Mouse (Mus musculus) ovary, adult 18-20 months (tissue): ENCODE data around the gene Gm20388.

Experiments used
- DNase-seq: peaks from one replicate; pipeline ENCODE4 v3.0.0; 2022; ENCODE audit warnings: low spot score, mixed read lengths

Gm20388 gene

DNA sequence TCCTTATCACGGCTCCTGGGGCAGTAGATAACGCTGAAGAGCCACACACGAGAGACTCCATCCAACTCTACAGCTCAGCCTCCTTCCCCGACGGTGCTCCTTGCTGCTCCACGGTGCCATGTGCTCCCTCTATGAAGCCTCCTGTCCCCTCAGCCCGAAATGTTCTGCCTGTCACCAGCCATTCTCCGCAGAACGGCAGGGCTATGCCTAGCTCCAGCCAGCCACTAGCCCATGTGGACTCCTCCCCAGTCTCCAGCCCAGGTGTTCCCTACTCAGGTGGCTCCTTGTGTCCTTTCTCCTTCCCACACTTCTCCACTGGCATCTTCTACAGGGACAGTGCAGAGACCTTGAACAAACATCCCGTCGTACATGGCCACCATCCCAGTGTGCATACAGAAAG lies 1634.3 kb downstream of the Gm20388 start:
- no peak for DNase-seq

GRCm38 (mm10) chr8:121547132-121547531 lies 1636.5 kb downstream of the Gm20388 start:
- DNase-seq, result no peak

DNA sequence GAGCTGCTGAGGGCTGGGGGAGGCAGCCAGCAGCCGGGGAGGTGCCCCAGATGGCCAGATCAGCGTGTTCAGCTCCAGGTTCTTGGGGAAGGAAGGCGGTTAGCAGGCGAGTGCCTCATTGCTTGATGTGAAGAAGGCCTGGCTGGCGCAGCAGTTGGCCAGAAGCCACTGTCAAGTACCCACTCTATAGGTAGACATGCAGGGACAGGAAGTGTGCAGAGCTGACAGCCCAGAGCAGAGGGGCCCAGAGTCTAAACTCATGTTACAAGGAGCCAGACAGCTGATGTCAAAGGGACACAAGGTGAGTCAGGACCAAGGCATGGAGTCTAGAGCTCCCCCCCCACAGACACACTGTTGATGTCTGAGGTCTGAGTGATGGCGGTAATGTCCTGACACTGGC lies 1639.4 kb downstream of the Gm20388 start:
- DNase-seq, result no peak

DNA sequence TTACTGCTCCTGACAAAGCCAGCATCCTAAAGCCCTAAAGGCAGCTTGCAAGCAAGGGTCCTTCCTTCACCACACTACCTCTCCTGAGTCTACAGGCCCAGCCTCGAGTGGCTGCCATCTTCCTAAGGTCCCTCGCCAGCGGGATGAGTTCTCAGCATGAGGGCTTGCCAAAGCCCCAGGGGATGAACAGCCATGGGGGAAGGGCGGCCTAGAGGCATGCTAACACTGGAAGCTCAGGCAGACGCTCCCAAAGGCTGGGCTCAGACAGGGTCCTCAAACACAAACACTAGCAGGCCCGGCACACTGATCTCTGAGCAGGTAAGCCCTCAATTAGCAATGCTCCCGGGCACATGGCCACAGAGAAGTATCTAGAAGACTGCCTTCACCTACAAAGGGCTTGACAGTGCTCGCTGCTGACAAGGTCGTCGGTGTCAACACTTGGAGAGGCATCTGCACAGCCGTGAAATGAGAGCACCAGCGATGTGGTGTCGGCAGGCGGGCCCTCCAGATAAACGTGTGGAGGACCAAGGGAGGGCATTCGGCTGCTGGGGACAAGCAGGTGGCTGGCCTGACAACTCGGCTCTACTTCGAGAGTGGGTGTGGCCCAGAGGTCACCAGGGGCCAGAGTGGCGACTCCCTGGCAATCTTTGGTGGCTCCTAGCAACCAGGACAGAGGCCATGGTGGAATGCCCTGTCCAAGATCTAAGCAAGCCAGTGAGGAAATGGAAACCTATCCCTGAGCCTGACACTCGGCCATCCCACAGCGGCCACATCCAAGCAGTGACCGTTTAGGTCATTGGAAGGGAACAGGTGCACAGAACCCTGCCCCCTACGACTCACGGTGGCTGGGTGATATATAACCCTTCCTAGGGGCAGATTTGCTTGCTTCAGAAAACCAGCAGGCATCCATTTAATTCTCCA lies 1640.7 kb downstream of the Gm20388 start:
- no peak for DNase-seq

- DNase-seq, result no peak
These were observed 1641.9 kb downstream of the Gm20388 start for GRCm38 (mm10) chr8:121552506-121552905.

DNA sequence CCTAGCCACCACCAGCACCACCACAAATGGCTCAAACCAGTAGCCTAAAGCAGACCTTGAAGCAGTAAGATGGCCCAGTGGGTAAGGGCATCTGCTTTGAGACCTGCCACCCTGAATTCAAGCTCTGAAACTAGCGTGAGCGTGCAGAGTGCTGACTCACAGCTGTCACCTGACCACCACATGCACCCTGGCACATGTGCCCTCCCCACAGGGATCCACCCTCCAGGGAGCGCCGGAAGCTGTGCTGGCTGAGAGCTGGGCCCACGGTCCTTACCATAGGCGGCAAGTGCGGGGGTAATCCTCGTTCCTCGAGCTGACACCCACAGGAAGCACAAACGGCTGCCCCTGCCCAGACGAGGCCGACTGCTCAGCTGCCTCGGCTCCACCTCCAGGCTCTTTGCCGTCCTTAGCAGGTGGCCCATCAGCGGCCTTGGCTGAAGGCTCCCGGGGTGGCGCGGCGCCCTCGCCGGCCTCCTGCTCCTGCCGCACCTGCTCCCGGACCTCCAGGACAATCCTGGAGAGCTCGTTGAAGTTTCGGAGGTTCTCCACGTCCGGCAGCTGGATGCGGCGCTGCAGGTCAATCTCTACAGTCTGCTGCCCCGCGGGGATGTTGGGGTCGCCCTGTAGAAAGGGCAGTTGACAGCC lies 1643.3 kb downstream of the Gm20388 start:
- DNase-seq, result no peak

- DNase-seq, result no peak
These were observed 1647.1 kb downstream of the Gm20388 start for GRCm38 (mm10) chr8:121557746-121558145.

GRCm38 (mm10) chr8:121558538-121558937 lies 1647.9 kb downstream of the Gm20388 start:
- DNase-seq, result no peak

DNA sequence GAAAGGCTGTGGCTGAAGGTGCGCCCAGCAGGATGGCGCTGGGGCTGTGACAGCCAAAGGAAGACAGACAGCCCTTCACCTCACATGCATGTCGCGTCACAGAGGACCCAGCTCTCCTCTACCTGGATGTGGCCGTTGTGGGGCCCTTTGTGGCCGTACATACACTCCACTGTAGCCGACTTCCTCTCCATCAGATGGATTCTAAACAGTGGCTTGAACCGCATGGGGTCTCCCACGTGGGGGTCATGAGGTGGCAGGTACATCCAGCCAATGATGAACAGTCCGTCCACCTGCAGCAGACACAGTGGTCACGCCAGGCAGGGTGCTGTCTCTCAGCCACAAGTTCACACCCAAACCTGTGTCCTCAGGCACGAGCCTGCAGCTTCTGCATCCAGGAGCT lies 1649.2 kb downstream of the Gm20388 start:
- no peak for DNase-seq

DNA sequence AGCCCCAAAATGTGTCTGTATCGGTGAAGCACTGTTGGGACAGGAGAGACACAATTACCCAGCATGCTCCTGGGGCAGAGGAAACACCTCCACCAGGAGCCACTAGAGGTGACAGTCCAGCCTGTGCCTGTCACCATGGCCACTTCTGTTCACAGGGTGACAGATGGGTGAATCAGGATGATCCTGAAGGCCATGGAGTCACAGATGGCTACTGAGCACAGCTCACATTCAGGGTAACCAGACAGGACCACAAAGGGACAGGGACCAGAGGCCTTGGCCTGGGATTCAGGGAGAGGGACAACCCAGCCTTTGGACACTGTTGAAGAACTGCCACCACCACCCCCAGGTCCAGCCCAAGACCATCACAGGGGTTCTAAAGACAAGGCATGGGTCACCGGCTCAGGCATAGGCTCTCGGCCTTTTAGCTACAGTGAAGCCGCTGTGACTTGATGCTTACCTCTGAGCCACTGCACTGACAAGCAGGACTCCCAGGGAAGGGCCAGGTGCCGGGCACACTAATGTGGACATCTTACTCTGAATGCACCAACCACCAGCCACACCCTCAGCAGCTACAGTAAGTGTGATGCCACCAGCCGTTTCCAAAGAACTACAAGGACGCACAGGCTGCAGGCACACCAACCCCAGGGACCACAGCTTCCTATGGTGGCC lies 1649.9 kb downstream of the Gm20388 start:
- DNase-seq, result no peak

DNA sequence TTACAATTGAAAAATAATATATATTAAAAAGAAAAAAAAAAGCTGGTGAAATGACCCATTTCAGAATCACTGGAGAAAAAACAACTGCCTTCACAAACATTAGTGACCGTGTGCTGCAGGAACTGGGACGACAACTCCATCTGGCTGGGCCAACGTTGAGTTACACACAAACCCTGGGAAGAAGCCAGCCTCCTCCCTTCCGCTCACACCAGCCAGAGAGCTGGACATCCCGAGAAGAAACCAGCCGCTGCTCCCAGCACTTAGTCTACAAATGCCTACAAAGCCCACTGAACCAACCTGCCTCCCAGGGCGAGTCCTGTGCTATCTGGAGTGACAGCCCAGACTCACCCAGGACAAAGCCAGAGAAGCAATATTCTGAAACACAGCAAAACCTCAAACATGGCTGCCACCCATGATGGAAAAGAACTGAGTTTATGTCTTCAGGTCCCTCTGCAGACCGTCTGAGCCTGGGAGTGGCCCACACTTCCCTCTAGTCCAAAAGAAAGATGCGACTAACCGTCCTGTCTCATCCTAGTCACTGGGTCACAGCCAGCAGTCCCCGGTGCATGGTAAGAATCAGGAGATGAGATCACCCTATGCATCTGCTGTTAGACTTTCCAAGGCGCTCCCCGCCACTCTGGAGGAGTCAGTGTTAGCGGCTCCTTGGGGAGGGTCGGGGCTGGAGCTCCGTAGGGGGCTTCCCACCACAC lies 1651.2 kb downstream of the Gm20388 start:
- DNase-seq, result no peak

DNA sequence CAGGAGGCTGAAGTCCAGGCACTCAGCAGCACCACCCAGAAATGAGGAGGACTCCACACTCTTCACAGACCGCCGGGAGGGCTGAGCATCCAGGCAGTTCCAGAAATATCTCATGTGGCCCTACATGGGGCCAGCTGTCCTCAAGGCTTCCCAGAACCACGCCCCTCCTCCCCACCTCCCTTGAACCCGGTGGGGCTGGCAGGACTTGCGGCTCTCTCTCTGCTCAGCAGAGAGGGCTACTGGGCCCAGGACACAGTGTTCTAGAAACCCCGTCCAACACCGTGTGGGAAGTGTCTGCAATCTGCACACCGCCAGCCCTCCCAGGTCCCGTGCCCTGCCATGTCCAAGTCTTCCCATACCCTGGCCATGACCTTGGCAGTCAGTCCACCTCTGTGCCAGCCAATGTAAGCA lies 1652.3 kb downstream of the Gm20388 start:
- DNase-seq, result peak; percentile 63

DNA sequence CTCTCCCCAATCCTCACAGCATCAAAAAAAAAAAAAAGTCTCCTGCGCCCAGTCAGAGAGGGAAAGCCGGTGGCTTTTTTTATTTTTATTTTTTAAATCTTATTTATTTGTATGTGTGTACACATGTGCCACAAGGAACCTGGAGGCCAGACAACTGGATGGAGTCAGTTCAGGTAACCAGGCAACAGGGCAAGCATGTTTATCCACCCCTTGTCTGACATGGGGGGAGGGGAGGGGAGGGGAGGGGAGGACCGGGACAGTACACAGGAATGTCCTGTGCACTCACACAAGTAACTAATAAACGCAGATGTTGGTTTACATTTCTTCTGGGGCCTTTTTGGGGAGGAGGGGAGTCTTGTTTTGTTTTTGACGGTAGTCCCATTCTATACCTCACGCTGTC lies 1653.1 kb downstream of the Gm20388 start:
- DNase-seq, result no peak

- DNase-seq, result no peak
These were observed 1657.7 kb downstream of the Gm20388 start for GRCm38 (mm10) chr8:121568321-121568720.

DNA sequence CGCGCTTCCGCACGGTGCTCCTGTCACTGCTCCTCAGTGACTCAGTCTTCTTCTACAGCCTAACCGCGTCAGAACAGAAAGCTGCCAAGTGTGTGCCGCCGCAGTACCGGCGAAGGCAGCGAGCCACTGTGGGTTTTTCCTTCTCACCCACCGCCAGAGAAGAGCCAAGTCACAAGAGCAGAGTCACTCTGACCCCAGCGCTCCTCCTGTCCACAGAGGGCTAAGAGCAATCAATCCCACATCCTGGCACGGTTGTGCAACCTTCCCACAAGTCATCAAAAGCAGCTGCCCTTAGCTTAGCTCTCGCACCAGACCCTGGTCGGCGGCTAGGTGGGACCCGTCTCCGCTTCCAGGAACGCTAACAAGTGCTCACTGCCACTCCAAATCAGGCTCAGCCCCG lies 1659.7 kb downstream of the Gm20388 start:
- peak; percentile 45 for DNase-seq

DNA sequence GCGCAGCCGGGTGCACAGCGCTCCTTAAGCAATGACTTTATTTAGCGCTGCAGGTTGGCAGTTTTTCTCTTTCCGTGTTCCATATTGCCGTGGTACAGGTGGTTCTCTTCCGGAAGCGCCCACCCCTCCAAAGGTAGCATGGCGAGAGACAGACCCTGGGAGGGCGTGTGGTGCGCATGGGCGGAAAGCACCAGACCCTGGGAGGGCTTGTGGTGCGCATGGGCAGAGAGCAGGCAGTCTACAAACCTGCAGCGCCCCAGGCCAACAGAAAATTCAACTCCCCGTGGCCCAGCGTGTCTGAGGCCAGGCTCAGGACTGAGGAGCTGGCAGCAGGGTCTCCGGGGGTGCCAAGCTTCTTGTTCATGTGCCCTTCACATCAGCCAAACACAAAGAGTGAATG lies 1660.2 kb downstream of the Gm20388 start:
- DNase-seq, result no peak

DNA sequence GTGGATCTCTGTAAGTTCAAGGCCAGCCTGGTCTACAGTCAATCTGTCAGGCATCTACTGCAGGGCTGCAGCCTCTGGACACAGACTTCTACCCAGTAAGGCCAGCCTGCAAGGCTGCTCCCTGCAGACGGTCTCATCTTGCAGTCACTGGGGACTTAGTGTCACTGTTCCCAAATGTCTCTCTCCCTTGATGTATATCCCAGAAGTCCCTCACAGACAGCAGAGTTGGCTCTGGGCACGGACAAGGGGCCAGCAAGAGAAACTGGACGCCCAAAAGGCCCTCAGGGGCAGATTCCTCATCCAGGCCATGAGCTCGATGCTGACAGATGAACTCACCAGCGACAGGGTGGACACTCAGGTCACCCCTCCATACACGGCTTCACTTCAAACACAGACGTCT lies 1661.5 kb downstream of the Gm20388 start:
- no peak for DNase-seq

GRCm38 (mm10) chr8:121573275-121573674 lies 1662.6 kb downstream of the Gm20388 start:
- peak; percentile 70 for DNase-seq

DNA sequence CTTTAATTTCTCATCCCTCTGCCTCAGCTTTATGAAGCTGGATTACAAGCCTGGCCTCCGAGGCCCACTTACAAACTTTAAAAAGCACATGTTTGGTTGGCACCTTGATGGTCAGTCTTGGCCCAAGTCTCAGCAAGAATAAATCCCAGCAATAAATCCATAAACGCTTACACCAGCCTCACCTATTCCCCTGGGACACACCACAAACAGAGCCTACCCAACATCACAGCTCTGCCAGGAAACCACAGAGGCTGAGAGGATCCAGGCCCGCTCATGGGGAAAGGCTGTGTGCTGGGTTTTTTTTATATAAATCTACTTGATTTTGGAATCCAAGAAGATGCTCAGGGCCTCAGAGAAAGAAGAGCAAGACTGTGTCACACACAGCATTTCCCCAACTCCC lies 1665.0 kb downstream of the Gm20388 start:
- no peak for DNase-seq

DNA sequence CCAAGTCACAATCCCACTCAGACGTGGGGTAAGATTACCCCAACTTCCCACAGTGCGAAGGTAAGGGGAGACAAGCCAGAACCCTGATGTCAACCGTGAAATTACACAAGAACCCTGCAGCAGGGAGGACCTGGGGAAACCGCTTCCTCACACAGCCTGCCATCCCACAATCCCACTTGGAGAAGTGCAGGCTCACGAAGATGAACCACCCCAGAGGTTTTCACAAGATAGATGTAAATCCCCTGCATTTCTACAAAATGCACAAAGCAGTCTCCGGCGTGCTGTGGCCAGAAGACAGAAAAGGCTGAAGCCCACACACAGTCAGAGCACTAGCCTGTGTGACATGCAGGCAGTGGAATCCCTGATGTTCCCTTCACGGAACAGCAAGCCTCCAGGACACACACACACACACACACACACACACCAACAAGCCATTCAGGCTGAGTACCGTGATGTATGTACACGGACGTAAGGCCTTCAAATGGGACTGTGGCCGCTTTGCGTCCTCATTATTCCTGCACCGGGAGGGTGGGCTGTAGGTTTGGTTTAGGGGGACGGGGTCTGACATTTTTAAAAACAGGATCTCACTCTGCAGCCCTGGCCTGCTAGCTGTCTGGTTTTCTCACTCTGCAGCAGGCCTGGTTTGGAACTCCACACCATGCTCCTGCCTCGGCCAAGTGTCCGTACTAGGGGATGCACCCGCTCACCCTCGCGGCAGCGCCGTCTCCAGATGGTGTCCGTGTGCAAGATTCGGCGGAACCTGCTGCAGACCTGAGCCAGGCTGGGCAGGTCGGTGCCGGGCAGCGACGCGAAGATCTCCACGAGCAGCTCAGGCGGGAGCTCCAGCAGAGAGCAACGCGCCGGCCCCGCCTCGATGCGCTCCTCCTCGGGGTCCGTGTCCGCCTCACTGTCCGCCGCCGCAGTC lies 1667.4 kb downstream of the Gm20388 start:
- no peak for DNase-seq
